Mouse (Mus musculus) ES-Bruce4 (cell line): ENCODE results near the gene Ttyh1. TPM values are rescaled to one million over a fixed set of nuclear protein-coding genes. Genes with fewer than 3 reads are reported as not detected.

Experiments
- H3K27ac ChIP-seq: 2 replicates; pipeline ENCODE4 v1.5.1; 2012; ENCODE audit warnings: low read length, inconsistent platforms; ENCODE audit not compliant: insufficient read depth
- H3K27me3 ChIP-seq: 2 replicates; pipeline ENCODE4 v1.6.1; 2012; ENCODE audit warnings: mild to moderate bottlenecking, low read length, inconsistent platforms; ENCODE audit not compliant: control insufficient read depth, poor library complexity, insufficient read depth, severe bottlenecking
- H3K36me3 ChIP-seq: 2 replicates; pipeline ENCODE4 v1.6.1; 2012; ENCODE audit warnings: inconsistent platforms, mild to moderate bottlenecking, low read length, moderate library complexity; ENCODE audit not compliant: control insufficient read depth, poor library complexity, insufficient read depth, severe bottlenecking
- H3K4me1 ChIP-seq: one replicate; pipeline ENCODE4 v1.8.1; 2011; ENCODE audit warnings: low read length; ENCODE audit not compliant: control insufficient read depth, insufficient read depth
- H3K4me3 ChIP-seq: 2 replicates; pipeline ENCODE4 v1.5.1; 2011; ENCODE audit warnings: low read depth, mild to moderate bottlenecking, low read length
- H3K9ac ChIP-seq: 2 replicates; pipeline ENCODE4 v1.6.1; 2012; ENCODE audit warnings: low read depth, mild to moderate bottlenecking, inconsistent platforms; ENCODE audit not compliant: poor library complexity, severe bottlenecking
- H3K9me3 ChIP-seq: replicated peaks from 2 replicates; pipeline ENCODE4 v1.6.1; 2012; ENCODE audit warnings: mild to moderate bottlenecking, low read length, inconsistent platforms; ENCODE audit not compliant: control insufficient read depth, poor library complexity, insufficient read depth, severe bottlenecking
- CTCF ChIP-seq: IDR thresholded peaks from one replicate; pipeline ENCODE4 v1.8.1; 2011; ENCODE audit warnings: low read depth, low read length
- EP300 ChIP-seq: IDR thresholded peaks from 2 replicates; pipeline ENCODE4 v1.6.1; 2011; ENCODE audit warnings: low read depth, low read length; ENCODE audit not compliant: insufficient read depth
- POLR2A ChIP-seq: IDR thresholded peaks from one replicate; pipeline ENCODE4 v1.8.1; 2011; ENCODE audit warnings: low read length; ENCODE audit not compliant: insufficient read depth
- polyA plus RNA-seq: library from polyadenylated mRNA; stranded (reverse); fragments of >200 nt; gene quantifications from 2 replicates; pipeline ENCODE4 v1.2.4, GENCODE M21; 2011; ENCODE audit warnings: low read depth; ENCODE audit not compliant: missing spikeins, insufficient read depth, insufficient read length

Ttyh1 gene
- 22.1 and 25.0 TPM in 2 replicates for polyA plus RNA-seq

DNA sequence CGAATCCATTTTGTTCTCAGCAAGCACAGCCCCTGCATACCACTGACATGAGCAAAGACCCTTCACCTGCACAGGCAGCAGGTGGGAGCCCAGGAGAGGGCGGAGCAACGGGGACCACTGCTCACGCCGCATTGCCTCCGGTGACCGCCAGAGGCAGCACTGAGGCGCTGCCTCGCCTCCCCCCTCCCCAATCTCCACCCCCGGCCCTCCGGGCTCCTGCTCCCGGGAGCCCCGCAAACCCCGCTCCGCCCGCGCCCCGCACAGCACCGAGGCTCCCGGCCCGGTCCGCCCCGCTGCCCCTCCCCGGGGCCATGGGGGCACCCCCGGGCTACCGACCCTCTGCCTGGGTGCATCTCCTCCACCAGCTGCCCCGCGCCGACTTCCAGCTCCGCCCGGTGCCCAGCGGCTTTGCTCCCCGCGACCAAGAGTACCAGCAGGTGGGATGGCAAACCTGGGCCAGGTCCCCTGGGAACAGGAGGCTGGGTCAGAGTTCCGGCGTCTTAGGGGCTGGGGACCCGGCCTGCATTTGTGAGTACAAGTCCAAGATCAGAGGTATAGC is at the start of gene Ttyh1:
TSS of gene Ttyh1 (plus strand) at position 65 of the 559 bp plus-strand sequence.
- Histone ChIP-seq H3K9me3 (no peaks in the 10 kb centered on the region), H3K27me3 (no peaks in the 10 kb centered on the region; the same call in 1 of the 2 replicates), H3K4me1 (peaks cover 6% of the 10 kb centered on the region), H3K27ac (no peak within 1 kb of the TSS), H3K4me3 (peak within 1 kb of the TSS; percentile 65), H3K9ac (peak within 1 kb of the TSS; percentile 73), H3K36me3 (no peaks in the 10 kb centered on the region)
- no peak for TF ChIP-seq POLR2A
- peak; percentile 81 for TF ChIP-seq CTCF

- no peaks in the 10 kb centered on the region for H3K27me3 ChIP-seq
- no peak overlapping the region for H3K4me3 ChIP-seq
- H3K36me3 ChIP-seq, result no peaks in the 10 kb centered on the region
- H3K27ac ChIP-seq, result no peak overlapping the region
- no peaks in the 10 kb centered on the region for H3K4me1 ChIP-seq
- no peaks in the 10 kb centered on the region for H3K9me3 ChIP-seq
- H3K9ac ChIP-seq, result no peak overlapping the region
- TF ChIP-seq EP300 (no peak), POLR2A (no peak), CTCF (no peak)
Observed at GRCm38 (mm10) chr7:4071066-4071465, 48.1 kb upstream of the Ttyh1 start.

DNA sequence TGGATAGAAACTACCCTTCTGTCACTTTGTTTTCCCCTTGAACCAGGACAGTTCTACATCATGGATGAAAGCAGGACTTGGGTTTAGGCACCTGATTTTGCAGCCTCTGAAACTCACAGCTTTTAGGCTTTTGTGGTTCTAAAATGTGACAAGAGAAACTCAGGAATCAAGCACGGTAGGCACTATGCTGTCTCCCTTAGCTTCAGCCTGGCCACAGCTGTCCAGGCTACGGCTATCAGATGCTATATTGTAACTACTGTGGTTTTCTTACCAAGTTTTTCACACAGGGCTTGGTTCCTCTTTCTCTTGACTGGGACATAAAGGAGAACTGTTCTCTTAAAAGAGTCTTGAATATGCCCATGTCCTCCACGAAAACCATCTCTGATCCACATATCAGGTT is 46.1 kb upstream of the Ttyh1 start:
- TF ChIP-seq EP300 (no peak), CTCF (no peak), POLR2A (no peak)
- Histone ChIP-seq H3K9ac (no peak overlapping the region), H3K4me1 (no peaks in the 10 kb centered on the region), H3K9me3 (no peaks in the 10 kb centered on the region), H3K27ac (no peak overlapping the region), H3K27me3 (no peaks in the 10 kb centered on the region), H3K4me3 (no peak overlapping the region), H3K36me3 (no peaks in the 10 kb centered on the region)

GRCm38 (mm10) chr7:4079511-4079910 is 39.7 kb upstream of the Ttyh1 start:
- H3K9me3 ChIP-seq, result no peaks in the 10 kb centered on the region
- H3K4me1 ChIP-seq, result no peaks in the 10 kb centered on the region
- no peak overlapping the region for H3K27ac ChIP-seq
- H3K9ac ChIP-seq, result no peak overlapping the region
- H3K36me3 ChIP-seq, result no peaks in the 10 kb centered on the region
- no peak for TF ChIP-seq CTCF
- TF ChIP-seq EP300, result no peak
- TF ChIP-seq POLR2A, result no peak
- no peak overlapping the region for H3K4me3 ChIP-seq
- H3K27me3 ChIP-seq, result no peaks in the 10 kb centered on the region; the same call in 1 of the 2 replicates

- no peak overlapping the region for H3K27ac ChIP-seq
- no peaks in the 10 kb centered on the region; the same call in 1 of the 2 replicates for H3K27me3 ChIP-seq
- H3K36me3 ChIP-seq, result no peaks in the 10 kb centered on the region
- TF ChIP-seq EP300 (no peak), CTCF (no peak), POLR2A (no peak)
- H3K9me3 ChIP-seq, result no peaks in the 10 kb centered on the region
- H3K4me3 ChIP-seq, result no peak overlapping the region
- no peaks in the 10 kb centered on the region for H3K4me1 ChIP-seq
- H3K9ac ChIP-seq, result no peak overlapping the region
Observed at GRCm38 (mm10) chr7:4080552-4080951, 38.7 kb upstream of the Ttyh1 start.

DNA sequence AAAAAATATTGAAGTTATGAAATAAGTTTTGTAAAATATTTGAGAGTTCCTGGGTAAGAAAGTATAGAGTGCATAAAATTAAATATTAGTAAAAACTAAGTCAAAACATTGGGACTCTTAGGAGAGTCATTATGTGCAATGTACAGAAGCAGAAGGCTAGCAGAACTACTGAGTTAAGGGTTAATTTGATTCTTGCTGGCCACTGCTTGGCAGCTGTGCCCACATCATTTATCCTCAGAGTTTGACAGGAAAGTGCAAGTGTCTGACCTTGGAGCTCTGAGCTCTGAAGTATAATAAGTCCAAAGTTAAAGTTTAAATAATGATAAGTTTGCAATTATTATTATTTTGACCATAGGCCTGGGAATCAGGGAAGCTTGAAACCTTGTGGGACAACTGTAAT is 37.5 kb upstream of the Ttyh1 start:
- no peaks in the 10 kb centered on the region for H3K36me3 ChIP-seq
- no peaks in the 10 kb centered on the region for H3K9me3 ChIP-seq
- no peaks in the 10 kb centered on the region for H3K4me1 ChIP-seq
- no peaks in the 10 kb centered on the region; the same call in 1 of the 2 replicates for H3K27me3 ChIP-seq
- H3K9ac ChIP-seq, result no peak overlapping the region
- H3K4me3 ChIP-seq, result no peak overlapping the region
- TF ChIP-seq CTCF, result no peak
- TF ChIP-seq POLR2A, result no peak
- no peak for TF ChIP-seq EP300
- H3K27ac ChIP-seq, result no peak overlapping the region
